Mouse (Mus musculus) neural tube, embryonic 12.5 days (tissue): ENCODE measurements at regions not wholly inside any gene's neighbourhood (a gene's known extent, or its start where the extent isn't known, plus 50 kb on each side); places are given as distances from the start of the nearest gene placed in this dataset.
"Not testable (repeated sequence)": the region's sequence is repeated elsewhere in the genome, so short reads cannot be mapped to it uniquely, and the experiment has no call there.

Experiments
- ATAC-seq: fragments of 200-750 bp; cut with Nextera tagmentation; 2 replicates; pipeline ENCODE4 v1.8.0; 2017; ENCODE audit warnings: low read depth, mild to moderate bottlenecking, moderate TSS enrichment, moderate library complexity; ENCODE audit not compliant: low FRiP score
- H3K27ac ChIP-seq: fragments of 300-500 bp; sonication (generic); 2 replicates; pipeline ENCODE4 v1.5.1; 2016
- H3K27me3 ChIP-seq: fragments of 300-500 bp; sonication (generic); replicated peaks from 2 replicates; pipeline ENCODE4 v1.6.1; 2016; ENCODE audit warnings: mild to moderate bottlenecking
- H3K36me3 ChIP-seq: fragments of 300-500 bp; sonication (generic); 2 replicates; pipeline ENCODE4 v1.6.1; 2016; ENCODE audit warnings: mild to moderate bottlenecking
- H3K4me1 ChIP-seq: fragments of 300-500 bp; sonication (generic); 2 replicates; pipeline ENCODE4 v1.6.1; 2016
- H3K4me2 ChIP-seq: fragments of 300-500 bp; sonication (generic); replicated peaks from 2 replicates; pipeline ENCODE4 v1.6.1; 2016; ENCODE audit warnings: mild to moderate bottlenecking
- H3K4me3 ChIP-seq: fragments of 300-500 bp; sonication (generic); 2 replicates; pipeline ENCODE4 v1.5.1; 2016
- H3K9ac ChIP-seq: fragments of 300-500 bp; sonication (generic); 2 replicates; pipeline ENCODE4 v1.6.1; 2016; ENCODE audit warnings: mild to moderate bottlenecking
- H3K9me3 ChIP-seq: fragments of 300-500 bp; sonication (generic); 2 replicates; pipeline ENCODE4 v1.6.1; 2016; ENCODE audit warnings: mild to moderate bottlenecking
- WGBS: fragments of 180-500 bp; shearing (Covaris S2); methylation state at CpG from one replicate; pipeline ENCODE4 v1.1.7; 2016; 5-methylcytosine and 5-hydroxymethylcytosine counted together

GRCm38 (mm10) chr11:93696982-93697541, 188.5 kb downstream of the Utp18 start:
- Histone ChIP-seq H3K9me3 (no peaks in the 10 kb centered on the region), H3K4me1 (no peaks in the 10 kb centered on the region), H3K9ac (no peak overlapping the region), H3K27me3 (no peaks in the 10 kb centered on the region), H3K4me2 (no peak overlapping the region), H3K27ac (no peak overlapping the region), H3K36me3 (no peaks in the 10 kb centered on the region), H3K4me3 (no peak overlapping the region)
- ATAC-seq, result no peak
- WGBS, result 87% methylated on average over 8 of the region's 8 CpGs

GRCm38 (mm10) chr11:93696096-93696890, 189.3 kb downstream of the Utp18 start:
- H3K4me3 ChIP-seq, result no peak overlapping the region
- H3K27ac ChIP-seq, result no peak overlapping the region
- no peaks in the 10 kb centered on the region for H3K9me3 ChIP-seq
- no peaks in the 10 kb centered on the region for H3K36me3 ChIP-seq
- no peaks in the 10 kb centered on the region for H3K4me1 ChIP-seq
- H3K4me2 ChIP-seq, result no peak overlapping the region
- ATAC-seq, result no peak
- H3K27me3 ChIP-seq, result no peaks in the 10 kb centered on the region
- no peak overlapping the region for H3K9ac ChIP-seq
- 87% methylated on average over 12 of the region's 12 CpGs for WGBS

DNA sequence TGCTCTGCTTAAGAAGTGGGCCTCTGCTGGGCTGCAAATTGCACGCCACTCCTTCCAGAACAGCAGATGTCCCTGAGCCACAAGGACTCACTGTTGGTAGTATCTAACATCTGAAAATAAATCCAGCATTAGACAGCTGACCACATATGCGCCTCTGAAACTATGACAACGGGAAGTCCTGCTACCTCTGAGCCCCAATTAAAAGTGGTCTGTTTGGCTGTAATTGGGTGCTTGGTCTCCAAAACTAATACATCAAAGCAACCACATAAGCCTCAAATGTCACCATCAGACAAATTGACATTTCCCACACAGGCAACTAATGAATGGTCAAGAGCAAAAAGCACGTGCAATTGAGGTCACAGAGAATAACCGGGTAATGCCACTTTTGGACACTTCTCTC, 201.9 kb downstream of the Utp18 start:
- Histone ChIP-seq H3K9me3 (no peaks in the 10 kb centered on the region), H3K9ac (no peak overlapping the region), H3K36me3 (no peaks in the 10 kb centered on the region), H3K4me3 (no peak overlapping the region), H3K4me1 (no peaks in the 10 kb centered on the region), H3K27me3 (no peaks in the 10 kb centered on the region), H3K4me2 (no peak overlapping the region), H3K27ac (no peak overlapping the region)
- no peak for ATAC-seq
- WGBS, result 86% methylated on average over 5 of the region's 5 CpGs

DNA sequence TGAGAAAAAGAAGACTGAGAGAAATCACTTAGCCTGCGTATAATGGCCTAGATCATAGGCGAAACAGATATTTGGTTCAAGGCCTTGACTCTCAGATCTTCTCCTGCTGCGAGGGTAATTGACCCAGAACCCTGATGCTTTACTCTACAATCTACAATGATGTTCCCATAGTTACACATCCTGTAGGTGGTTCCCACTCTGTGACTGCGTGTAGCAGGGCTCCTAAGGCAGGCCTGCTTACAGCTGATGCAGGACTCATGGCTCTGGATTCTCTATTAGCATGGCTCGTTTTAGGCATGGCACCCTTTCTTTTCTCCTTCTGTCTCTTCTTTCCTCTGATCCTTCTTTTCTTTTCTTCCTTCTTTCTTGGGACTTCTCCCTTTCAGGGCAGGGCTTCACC, 209.3 kb downstream of the Utp18 start:
- no peak overlapping the region for H3K9ac ChIP-seq
- WGBS, result 83% methylated on average over 5 of the region's 5 CpGs
- no peaks in the 10 kb centered on the region for H3K9me3 ChIP-seq
- H3K4me3 ChIP-seq, result no peak overlapping the region
- no peaks in the 10 kb centered on the region for H3K27me3 ChIP-seq
- H3K27ac ChIP-seq, result no peak overlapping the region
- no peaks in the 10 kb centered on the region for H3K4me1 ChIP-seq
- no peak overlapping the region for H3K4me2 ChIP-seq
- no peak for ATAC-seq
- no peaks in the 10 kb centered on the region for H3K36me3 ChIP-seq

GRCm38 (mm10) chr11:93672025-93672424, 213.5 kb downstream of the Utp18 start:
- Histone ChIP-seq H3K27ac (no peak overlapping the region), H3K36me3 (no peaks in the 10 kb centered on the region), H3K9me3 (no peaks in the 10 kb centered on the region), H3K4me1 (no peaks in the 10 kb centered on the region), H3K27me3 (no peaks in the 10 kb centered on the region), H3K9ac (no peak overlapping the region), H3K4me3 (no peak overlapping the region), H3K4me2 (no peak overlapping the region)
- ATAC-seq, result no peak
- WGBS, result 86% methylated on average over 3 of the region's 3 CpGs

- no peaks in the 10 kb centered on the region for H3K36me3 ChIP-seq
- 66% methylated on average over 2 of the region's 2 CpGs for WGBS
- no peak for ATAC-seq
Observed at GRCm38 (mm10) chr11:93661657-93662056, 223.9 kb downstream of the Utp18 start.

DNA sequence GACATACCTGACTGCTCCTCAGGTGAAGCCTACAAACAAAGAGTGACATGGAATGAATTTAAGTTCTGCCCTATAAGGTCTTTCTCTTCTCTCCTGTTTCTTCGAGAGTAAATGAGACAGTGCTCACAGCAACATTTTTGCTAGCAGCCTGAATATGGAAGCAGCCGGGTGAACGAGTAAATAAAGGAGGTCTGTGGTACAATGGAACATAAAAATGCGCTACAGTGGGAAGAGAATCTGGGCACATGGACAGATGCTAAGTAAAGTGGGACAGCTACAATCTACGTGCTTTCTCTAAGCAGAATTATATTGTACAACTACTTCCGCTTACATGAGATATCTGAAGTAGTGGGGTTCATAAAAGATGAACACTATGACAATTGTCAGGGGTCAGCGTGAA, 225.2 kb downstream of the Utp18 start:
- no peaks in the 10 kb centered on the region for H3K27me3 ChIP-seq
- no peak overlapping the region for H3K9ac ChIP-seq
- H3K4me1 ChIP-seq, result 0 out of 2 replicates have a peak, but pooled peaks cover 7% of the 10 kb centered on the region
- no peak overlapping the region for H3K4me3 ChIP-seq
- H3K36me3 ChIP-seq, result no peaks in the 10 kb centered on the region
- no peaks in the 10 kb centered on the region for H3K9me3 ChIP-seq
- H3K27ac ChIP-seq, result no peak overlapping the region
- no peak for ATAC-seq
- H3K4me2 ChIP-seq, result no peak overlapping the region
- WGBS, result 90% methylated on average over 7 of the region's 7 CpGs

More at GRCm38 (mm10) chr11:93661657-93662056, 223.9 kb downstream of the Utp18 start:
- no peak overlapping the region for H3K27ac ChIP-seq
- no peak overlapping the region for H3K4me2 ChIP-seq
- no peak overlapping the region for H3K4me3 ChIP-seq
- H3K27me3 ChIP-seq, result no peaks in the 10 kb centered on the region
- H3K4me1 ChIP-seq, result no peaks in the 10 kb centered on the region
- no peak overlapping the region for H3K9ac ChIP-seq
- H3K9me3 ChIP-seq, result no peaks in the 10 kb centered on the region

DNA sequence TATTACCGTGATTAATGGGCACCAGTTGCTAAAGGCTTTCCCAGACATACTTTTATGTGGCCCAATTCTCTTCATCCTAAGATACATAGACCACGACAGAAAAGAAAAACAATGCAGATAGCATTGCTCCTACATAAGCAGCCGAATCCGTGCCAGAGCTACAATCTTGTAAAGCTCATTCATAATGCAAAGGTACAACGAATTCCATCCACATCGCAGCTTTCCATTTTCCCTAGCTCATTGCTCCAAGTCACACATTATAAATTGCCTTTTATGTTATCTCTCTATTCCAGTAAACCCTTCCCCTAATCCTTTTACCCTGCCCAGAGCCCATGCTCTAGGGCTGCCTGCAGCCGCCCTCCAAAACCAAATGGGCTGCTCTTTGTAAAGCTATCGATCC, 226.8 kb downstream of the Utp18 start:
- ATAC-seq, result no peak
- Histone ChIP-seq H3K9ac (no peak overlapping the region), H3K4me2 (no peak overlapping the region), H3K9me3 (no peaks in the 10 kb centered on the region), H3K27ac (no peak overlapping the region), H3K4me3 (no peak overlapping the region), H3K27me3 (no peaks in the 10 kb centered on the region), H3K4me1 (0 out of 2 replicates have a peak, but pooled peaks cover 9% of the 10 kb centered on the region), H3K36me3 (no peaks in the 10 kb centered on the region)
- WGBS, result 78% methylated on average over 8 of the region's 8 CpGs

DNA sequence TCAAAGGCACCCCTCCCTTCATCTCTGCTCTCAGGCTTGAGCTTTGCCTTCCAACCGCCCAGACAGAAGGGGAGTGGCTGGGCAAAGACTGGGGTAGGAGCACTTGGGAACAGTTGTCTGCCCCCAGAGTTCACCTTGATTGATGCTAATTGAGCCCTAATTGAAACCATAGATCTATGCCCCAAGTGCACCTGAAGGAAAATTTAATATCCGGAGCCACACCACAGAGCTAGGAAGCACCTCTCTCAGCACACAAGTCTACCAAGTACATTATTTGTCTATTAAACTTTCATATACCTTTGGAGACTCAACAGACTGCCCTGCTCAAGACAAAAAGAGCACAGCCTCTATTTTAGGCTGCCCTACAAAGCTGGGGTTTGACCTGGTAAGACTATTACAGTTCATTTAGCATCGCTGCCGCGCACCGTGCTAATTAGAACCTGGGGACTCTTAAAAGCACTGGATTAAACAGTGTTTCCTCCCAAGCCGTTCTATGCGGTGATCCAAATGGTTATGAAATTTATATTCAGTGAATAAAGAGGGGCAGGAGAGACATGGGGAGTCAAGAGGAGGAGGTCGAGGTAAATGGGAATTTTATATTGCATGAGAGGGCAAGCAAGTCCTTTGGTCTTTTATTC, 229.8 kb downstream of the Utp18 start:
- H3K36me3 ChIP-seq, result no peaks in the 10 kb centered on the region
- ATAC-seq, result no peak
- no peaks in the 10 kb centered on the region for H3K9me3 ChIP-seq
- no peak overlapping the region for H3K4me3 ChIP-seq
- WGBS, result 62% methylated on average over 9 of the region's 9 CpGs
- H3K9ac ChIP-seq, result no peak overlapping the region
- H3K27ac ChIP-seq, result no peak overlapping the region
- H3K4me2 ChIP-seq, result no peak overlapping the region
- H3K4me1 ChIP-seq, result 0 out of 2 replicates have a peak, but pooled peaks cover 9% of the 10 kb centered on the region
- no peaks in the 10 kb centered on the region for H3K27me3 ChIP-seq

DNA sequence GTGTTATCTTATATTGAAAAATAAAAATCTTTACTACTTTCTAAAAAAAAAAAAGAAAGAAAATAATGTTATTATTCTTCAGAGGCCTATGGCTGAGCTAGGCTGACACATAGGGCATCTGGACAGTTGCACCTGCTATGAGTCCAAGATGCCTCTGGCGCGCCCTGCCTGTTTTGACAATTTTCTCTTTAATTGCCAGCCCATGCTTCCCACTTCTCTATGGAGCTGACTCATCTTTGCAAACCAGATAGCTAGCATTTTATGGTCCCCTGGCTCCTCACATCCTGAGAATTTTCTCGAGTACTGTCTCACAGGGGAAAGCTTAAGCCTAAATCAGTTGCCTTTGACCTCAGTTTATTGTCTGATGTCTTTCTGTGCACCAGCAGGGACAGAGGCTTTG, 232.2 kb downstream of the Utp18 start:
- no peaks in the 10 kb centered on the region for H3K27me3 ChIP-seq
- H3K9me3 ChIP-seq, result no peaks in the 10 kb centered on the region
- 63% methylated on average over 3 of the region's 3 CpGs for WGBS
- no peak overlapping the region for H3K27ac ChIP-seq
- no peaks in the 10 kb centered on the region for H3K36me3 ChIP-seq
- no peak overlapping the region for H3K4me3 ChIP-seq
- no peak overlapping the region for H3K4me2 ChIP-seq
- H3K9ac ChIP-seq, result no peak overlapping the region
- ATAC-seq, result no peak
- H3K4me1 ChIP-seq, result 0 out of 2 replicates have a peak, but pooled peaks cover 9% of the 10 kb centered on the region

DNA sequence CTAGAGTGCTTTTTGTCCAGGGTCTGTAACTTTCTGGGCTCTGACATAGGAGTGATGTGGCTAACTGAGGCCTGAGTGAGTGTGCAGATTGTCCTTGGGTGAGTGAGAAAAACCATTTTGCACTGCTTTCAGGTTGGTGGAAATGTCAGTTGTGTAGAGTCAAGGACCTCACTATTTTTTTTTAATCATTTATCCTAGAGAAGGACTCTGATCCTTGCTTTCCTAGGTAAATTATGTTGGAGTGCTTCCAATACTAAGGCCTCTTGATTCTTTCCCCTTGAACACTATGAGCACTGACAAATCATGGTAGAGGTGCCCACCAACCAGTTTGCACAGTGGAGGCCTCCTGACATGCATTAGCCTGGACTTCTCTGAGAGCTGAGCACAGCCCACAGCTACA, 233.6 kb downstream of the Utp18 start:
- H3K27ac ChIP-seq, H3K27me3 ChIP-seq, H3K9ac ChIP-seq, H3K9me3 ChIP-seq, H3K4me3 ChIP-seq, H3K36me3 ChIP-seq, ATAC-seq, H3K4me1 ChIP-seq, H3K4me2 ChIP-seq: not testable (repeated sequence)
